Mouse (Mus musculus): ENCODE data around the gene Atrnl1. TPM values are rescaled to one million over a fixed set of nuclear protein-coding genes. Genes with fewer than 3 reads are reported as not detected.

Gene Atrnl1
- polyA plus RNA-seq, 1 experiment from 2014 or later: 4.0 TPM

GRCm38 (mm10) chr19:57746553-57746952, 135.7 kb downstream of the Atrnl1 start:
- no peak for DNase-seq (ENCODE audit: extremely low spot score, low spot score)
- Histone ChIP-seq H3K9me3 (no peaks in the 10 kb centered on the region), H3K27ac (no peak overlapping the region), H3K4me3 (no peak overlapping the region), H3K36me3 (replicated peaks) (0 out of 2 replicates have a peak, but pooled peaks cover 3% of the 10 kb centered on the region), H3K4me1 (no peaks in the 10 kb centered on the region), H3K27me3 (ENCODE audit: poor library complexity, severe bottlenecking) (no peaks in the 10 kb centered on the region)
- 96% methylated on average over 11 of the region's 11 CpGs for WGBS

- no peak overlapping the region for H3K4me3 ChIP-seq
- no peaks in the 10 kb centered on the region for H3K27me3 ChIP-seq (ENCODE audit: poor library complexity, severe bottlenecking)
- no peaks in the 10 kb centered on the region for H3K9me3 ChIP-seq
- no peak for DNase-seq (ENCODE audit: extremely low spot score, low spot score)
- H3K36me3 ChIP-seq (replicated peaks): peaks cover 12% of the 10 kb centered on the region
- WGBS: 94% methylated on average over 14 of the region's 14 CpGs
- no peak overlapping the region for H3K27ac ChIP-seq
- no peaks in the 10 kb centered on the region for H3K4me1 ChIP-seq
Measured at GRCm38 (mm10) chr19:57752189-57752588, 141.4 kb downstream of the Atrnl1 start.

GRCm38 (mm10) chr19:57762526-57762925, 151.7 kb downstream of the Atrnl1 start:
- peaks cover 9% of the 10 kb centered on the region; the same call in 1 of the 2 replicates for H3K36me3 ChIP-seq (replicated peaks)
- H3K27me3 ChIP-seq (ENCODE audit: poor library complexity, severe bottlenecking): no peaks in the 10 kb centered on the region
- H3K9me3 ChIP-seq: no peaks in the 10 kb centered on the region
- H3K4me3 ChIP-seq: no peak overlapping the region
- 92% methylated on average over 2 of the region's 2 CpGs for WGBS
- no peak for DNase-seq (ENCODE audit: extremely low spot score, low spot score)
- no peaks in the 10 kb centered on the region for H3K4me1 ChIP-seq
- H3K27ac ChIP-seq: no peak overlapping the region

GRCm38 (mm10) chr19:57764576-57765371, 153.9 kb downstream of the Atrnl1 start:
- WGBS: 87% methylated on average over 16 of the region's 16 CpGs
- no peaks in the 10 kb centered on the region for H3K4me1 ChIP-seq
- H3K4me3 ChIP-seq: no peak overlapping the region
- no peaks in the 10 kb centered on the region for H3K9me3 ChIP-seq
- H3K27ac ChIP-seq: no peak overlapping the region
- no peaks in the 10 kb centered on the region for H3K27me3 ChIP-seq (ENCODE audit: poor library complexity, severe bottlenecking)
- peaks cover 9% of the 10 kb centered on the region; the same call in 1 of the 2 replicates for H3K36me3 ChIP-seq (replicated peaks)
- no peak for DNase-seq (ENCODE audit: extremely low spot score, low spot score)

GRCm38 (mm10) chr19:57767051-57767450, 156.2 kb downstream of the Atrnl1 start:
- peaks cover 4% of the 10 kb centered on the region; the same call in 1 of the 2 replicates for H3K36me3 ChIP-seq (replicated peaks)
- H3K27ac ChIP-seq: no peak overlapping the region
- no peak overlapping the region for H3K4me3 ChIP-seq
- 88% methylated on average over 2 of the region's 2 CpGs for WGBS
- H3K9me3 ChIP-seq: no peaks in the 10 kb centered on the region
- H3K4me1 ChIP-seq: no peaks in the 10 kb centered on the region
- no peaks in the 10 kb centered on the region for H3K27me3 ChIP-seq (ENCODE audit: poor library complexity, severe bottlenecking)
- no peak for DNase-seq (ENCODE audit: extremely low spot score, low spot score)

GRCm38 (mm10) chr19:57768661-57769060, 157.8 kb downstream of the Atrnl1 start:
- Histone ChIP-seq H3K4me3 (no peak overlapping the region), H3K4me1 (no peaks in the 10 kb centered on the region), H3K36me3 (replicated peaks) (no peaks in the 10 kb centered on the region), H3K27me3 (ENCODE audit: poor library complexity, severe bottlenecking) (no peaks in the 10 kb centered on the region), H3K9me3 (no peaks in the 10 kb centered on the region), H3K27ac (no peak overlapping the region)
- 94% methylated on average over 11 of the region's 11 CpGs for whole genome bisulfite sequencing
- DNase-seq (ENCODE audit: extremely low spot score, low spot score): no peak

GRCm38 (mm10) chr19:57782366-57783089, 171.7 kb downstream of the Atrnl1 start:
- Histone ChIP-seq H3K4me3 (no peak overlapping the region), H3K27ac (no peak overlapping the region), H3K27me3 (ENCODE audit: poor library complexity, severe bottlenecking) (no peaks in the 10 kb centered on the region), H3K9me3 (no peaks in the 10 kb centered on the region), H3K36me3 (replicated peaks) (no peaks in the 10 kb centered on the region), H3K4me1 (peaks cover 6% of the 10 kb centered on the region; the same call in 1 of the 2 replicates)
- DNase-seq (ENCODE audit: extremely low spot score, low spot score): no peak
- WGBS: 93% methylated on average over 3 of the region's 3 CpGs

- H3K4me3 ChIP-seq: no peak overlapping the region
- peaks cover 6% of the 10 kb centered on the region; the same call in 1 of the 2 replicates for H3K4me1 ChIP-seq
- WGBS: 72% methylated on average over 5 of the region's 5 CpGs
- H3K27ac ChIP-seq: no peak overlapping the region
- no peak for DNase-seq (ENCODE audit: extremely low spot score, low spot score)
- no peaks in the 10 kb centered on the region for H3K9me3 ChIP-seq
- H3K27me3 ChIP-seq (ENCODE audit: poor library complexity, severe bottlenecking): no peaks in the 10 kb centered on the region
- no peaks in the 10 kb centered on the region for H3K36me3 ChIP-seq (replicated peaks)
Measured at GRCm38 (mm10) chr19:57786699-57787098, 175.9 kb downstream of the Atrnl1 start.

- 91% methylated on average over 9 of the region's 9 CpGs for WGBS
- no peak overlapping the region for H3K27ac ChIP-seq
- H3K4me3 ChIP-seq: no peak overlapping the region
- no peaks in the 10 kb centered on the region for H3K36me3 ChIP-seq (replicated peaks)
- no peaks in the 10 kb centered on the region for H3K4me1 ChIP-seq
- H3K27me3 ChIP-seq (ENCODE audit: poor library complexity, severe bottlenecking): no peaks in the 10 kb centered on the region
- no peaks in the 10 kb centered on the region for H3K9me3 ChIP-seq
- DNase-seq (ENCODE audit: extremely low spot score, low spot score): no peak
Measured at GRCm38 (mm10) chr19:57802207-57802606, 191.4 kb downstream of the Atrnl1 start.

GRCm38 (mm10) chr19:57802771-57803482, 192.1 kb downstream of the Atrnl1 start:
- Histone ChIP-seq H3K4me1 (no peaks in the 10 kb centered on the region), H3K27ac (no peak overlapping the region), H3K36me3 (replicated peaks) (no peaks in the 10 kb centered on the region), H3K27me3 (ENCODE audit: poor library complexity, severe bottlenecking) (no peaks in the 10 kb centered on the region), H3K9me3 (no peaks in the 10 kb centered on the region), H3K4me3 (no peak overlapping the region)
- WGBS: 90% methylated on average over 14 of the region's 14 CpGs
- no peak for DNase-seq (ENCODE audit: extremely low spot score, low spot score)

GRCm38 (mm10) chr19:57803483-57803820, 192.6 kb downstream of the Atrnl1 start:
- H3K27me3 ChIP-seq (ENCODE audit: poor library complexity, severe bottlenecking): no peaks in the 10 kb centered on the region
- no peaks in the 10 kb centered on the region for H3K4me1 ChIP-seq
- no peak for DNase-seq (ENCODE audit: extremely low spot score, low spot score)
- no peaks in the 10 kb centered on the region for H3K36me3 ChIP-seq (replicated peaks)
- H3K4me3 ChIP-seq: no peak overlapping the region
- WGBS: 93% methylated on average over 3 of the region's 3 CpGs
- H3K9me3 ChIP-seq: no peaks in the 10 kb centered on the region
- H3K27ac ChIP-seq: no peak overlapping the region

GRCm38 (mm10) chr19:57808363-57808762, 197.5 kb downstream of the Atrnl1 start:
- H3K27me3 ChIP-seq (ENCODE audit: poor library complexity, severe bottlenecking): no peaks in the 10 kb centered on the region
- DNase-seq (ENCODE audit: extremely low spot score, low spot score): no peak

More at GRCm38 (mm10) chr19:57808363-57808762, 197.5 kb downstream of the Atrnl1 start:
- Histone ChIP-seq H3K9me3 (no peaks in the 10 kb centered on the region), H3K36me3 (replicated peaks) (no peaks in the 10 kb centered on the region), H3K4me1 (no peaks in the 10 kb centered on the region), H3K27ac (no peak overlapping the region), H3K4me3 (no peak overlapping the region)
- WGBS: 80% methylated on average over 2 of the region's 2 CpGs

Data from forebrain, embryonic 10.5 days (tissue).